Mouse (Mus musculus): Measurements from ENCODE around the gene Pptc7. TPM values are rescaled to one million over a fixed set of nuclear protein-coding genes. Genes with fewer than 3 reads are reported as not detected.
A peak's percentile ranks its signal among the peaks of the same experiment; 100 is the strongest.

Gene Pptc7
- polyA plus RNA-seq, 1 experiment from 2014 or later = 13.0 TPM

- ATAC-seq = no peak
- Histone ChIP-seq H3K4me1 (replicated peaks; ENCODE audit: control insufficient read depth, insufficient read depth, low read length) (0 out of 2 replicates have a peak, but pooled peaks cover 3% of the 10 kb centered on the region), H3K27me3 (replicated peaks; ENCODE audit: control insufficient read depth, insufficient read depth, low read length) (no peaks in the 10 kb centered on the region), H3K4me3 (ENCODE audit: low read depth, low read length) (no peak overlapping the region), H3K9ac (ENCODE audit: low read depth, low read length) (no peak overlapping the region), H3K4me2 (replicated peaks; ENCODE audit: low read depth) (0 out of 2 replicates have a peak overlapping the region, but pooled peaks have one; percentile 76), H3K9me3 (ENCODE audit: control insufficient read depth) (no peaks in the 10 kb centered on the region), H3K36me3 (ENCODE audit: control insufficient read depth, insufficient read depth) (peaks cover 3% of the 10 kb centered on the region; the same call in 1 of the 2 replicates), H3K27ac (ENCODE audit: low read depth, low read length) (no peak overlapping the region)
- WGBS = 66% methylated on average over 3 of the region's 3 CpGs
- peak; percentile 65 for TF ChIP-seq CTCF (IDR thresholded peaks at IDR 0.05; ENCODE audit: low read depth)
Measured at GRCm38 (mm10) chr5:122265187-122265586, 19.0 kb upstream of the Pptc7 start.

- H3K4me1 ChIP-seq (replicated peaks; ENCODE audit: control insufficient read depth, insufficient read depth, low read length) = 0 out of 2 replicates have a peak, but pooled peaks cover 3% of the 10 kb centered on the region
- no peak for ATAC-seq
- H3K4me3 ChIP-seq (ENCODE audit: low read depth, low read length) = no peak overlapping the region
- H3K36me3 ChIP-seq (ENCODE audit: control insufficient read depth, insufficient read depth) = 0 out of 2 replicates have a peak, but pooled peaks cover 3% of the 10 kb centered on the region
- no peak overlapping the region for H3K27ac ChIP-seq (ENCODE audit: low read depth, low read length)
- TF ChIP-seq CTCF (IDR thresholded peaks at IDR 0.05; ENCODE audit: low read depth) = peak; percentile 38
- no peak overlapping the region for H3K9ac ChIP-seq (ENCODE audit: low read depth, low read length)
- WGBS = 90% methylated on average over 2 of the region's 2 CpGs
- no peaks in the 10 kb centered on the region for H3K27me3 ChIP-seq (replicated peaks; ENCODE audit: control insufficient read depth, insufficient read depth, low read length)
- H3K4me2 ChIP-seq (replicated peaks; ENCODE audit: low read depth) = no peak overlapping the region
- no peaks in the 10 kb centered on the region for H3K9me3 ChIP-seq (ENCODE audit: control insufficient read depth)
Measured at GRCm38 (mm10) chr5:122265942-122266341, 18.2 kb upstream of the Pptc7 start.

GRCm38 (mm10) chr5:122267136-122267535, 17.0 kb upstream of the Pptc7 start:
- 0 out of 2 replicates have a peak, but pooled peaks cover 3% of the 10 kb centered on the region for H3K4me1 ChIP-seq (replicated peaks; ENCODE audit: control insufficient read depth, insufficient read depth, low read length)
- no peak overlapping the region for H3K4me3 ChIP-seq (ENCODE audit: low read depth, low read length)
- no peak for ATAC-seq
- no peak overlapping the region for H3K9ac ChIP-seq (ENCODE audit: low read depth, low read length)
- H3K27me3 ChIP-seq (replicated peaks; ENCODE audit: control insufficient read depth, insufficient read depth, low read length) = no peaks in the 10 kb centered on the region
- WGBS = 65% methylated on average over 7 of the region's 7 CpGs
- no peaks in the 10 kb centered on the region for H3K36me3 ChIP-seq (ENCODE audit: control insufficient read depth, insufficient read depth)
- no peak overlapping the region for H3K4me2 ChIP-seq (replicated peaks; ENCODE audit: low read depth)
- no peak overlapping the region for H3K27ac ChIP-seq (ENCODE audit: low read depth, low read length)
- TF ChIP-seq CTCF (IDR thresholded peaks at IDR 0.05; ENCODE audit: low read depth) = no peak
- no peaks in the 10 kb centered on the region for H3K9me3 ChIP-seq (ENCODE audit: control insufficient read depth)

- no peak overlapping the region for H3K9ac ChIP-seq (ENCODE audit: low read depth, low read length)
- WGBS = 17% methylated on average over 5 of the region's 5 CpGs
- H3K27me3 ChIP-seq (replicated peaks; ENCODE audit: control insufficient read depth, insufficient read depth, low read length) = no peaks in the 10 kb centered on the region
Measured at GRCm38 (mm10) chr5:122267899-122268298, 16.3 kb upstream of the Pptc7 start.

GRCm38 (mm10) chr5:122268858-122269604, 15.1 kb upstream of the Pptc7 start:
- H3K9me3 ChIP-seq (ENCODE audit: control insufficient read depth) = no peaks in the 10 kb centered on the region
- 36% methylated on average over 12 of the region's 12 CpGs for WGBS
- H3K27ac ChIP-seq (ENCODE audit: low read depth, low read length) = peak overlapping the region; percentile 41

More at GRCm38 (mm10) chr5:122267899-122268298, 16.3 kb upstream of the Pptc7 start:
- 0 out of 2 replicates have a peak, but pooled peaks cover 3% of the 10 kb centered on the region for H3K4me1 ChIP-seq (replicated peaks; ENCODE audit: control insufficient read depth, insufficient read depth, low read length)
- ATAC-seq = no peak
- no peaks in the 10 kb centered on the region for H3K9me3 ChIP-seq (ENCODE audit: control insufficient read depth)
- TF ChIP-seq CTCF (IDR thresholded peaks at IDR 0.05; ENCODE audit: low read depth) = peak; percentile 85
- H3K4me2 ChIP-seq (replicated peaks; ENCODE audit: low read depth) = no peak overlapping the region
- no peaks in the 10 kb centered on the region for H3K36me3 ChIP-seq (ENCODE audit: control insufficient read depth, insufficient read depth)
- H3K27ac ChIP-seq (ENCODE audit: low read depth, low read length) = no peak overlapping the region
- no peak overlapping the region for H3K4me3 ChIP-seq (ENCODE audit: low read depth, low read length)

GRCm38 (mm10) chr5:122272821-122273220, 11.3 kb upstream of the Pptc7 start:
- 66% methylated on average over 5 of the region's 5 CpGs for WGBS
- H3K36me3 ChIP-seq (ENCODE audit: control insufficient read depth, insufficient read depth) = no peaks in the 10 kb centered on the region
- no peak for TF ChIP-seq CTCF (IDR thresholded peaks at IDR 0.05; ENCODE audit: low read depth)

More at GRCm38 (mm10) chr5:122268858-122269604, 15.1 kb upstream of the Pptc7 start:
- no peak overlapping the region for H3K4me3 ChIP-seq (ENCODE audit: low read depth, low read length)
- H3K36me3 ChIP-seq (ENCODE audit: control insufficient read depth, insufficient read depth) = no peaks in the 10 kb centered on the region
- no peak for TF ChIP-seq CTCF (IDR thresholded peaks at IDR 0.05; ENCODE audit: low read depth)
- no peak overlapping the region for H3K4me2 ChIP-seq (replicated peaks; ENCODE audit: low read depth)
- H3K9ac ChIP-seq (ENCODE audit: low read depth, low read length) = no peak overlapping the region
- H3K4me1 ChIP-seq (replicated peaks; ENCODE audit: control insufficient read depth, insufficient read depth, low read length) = no peaks in the 10 kb centered on the region
- peak; percentile 74 for ATAC-seq
- H3K27me3 ChIP-seq (replicated peaks; ENCODE audit: control insufficient read depth, insufficient read depth, low read length) = no peaks in the 10 kb centered on the region

More at GRCm38 (mm10) chr5:122272821-122273220, 11.3 kb upstream of the Pptc7 start:
- no peaks in the 10 kb centered on the region for H3K9me3 ChIP-seq (ENCODE audit: control insufficient read depth)
- no peaks in the 10 kb centered on the region for H3K4me1 ChIP-seq (replicated peaks; ENCODE audit: control insufficient read depth, insufficient read depth, low read length)
- no peak overlapping the region for H3K9ac ChIP-seq (ENCODE audit: low read depth, low read length)
- no peak overlapping the region for H3K27ac ChIP-seq (ENCODE audit: low read depth, low read length)
- H3K27me3 ChIP-seq (replicated peaks; ENCODE audit: control insufficient read depth, insufficient read depth, low read length) = no peaks in the 10 kb centered on the region
- no peak overlapping the region for H3K4me2 ChIP-seq (replicated peaks; ENCODE audit: low read depth)
- H3K4me3 ChIP-seq (ENCODE audit: low read depth, low read length) = no peak overlapping the region
- no peak for ATAC-seq
